Mouse (Mus musculus): ENCODE measurements around the gene Bcar1. TPM values are rescaled to one million over a fixed set of nuclear protein-coding genes. Genes with fewer than 3 reads are reported as not detected.

Gene Bcar1
- polyA plus RNA-seq, 1 experiment, result 4.1 TPM

DNA sequence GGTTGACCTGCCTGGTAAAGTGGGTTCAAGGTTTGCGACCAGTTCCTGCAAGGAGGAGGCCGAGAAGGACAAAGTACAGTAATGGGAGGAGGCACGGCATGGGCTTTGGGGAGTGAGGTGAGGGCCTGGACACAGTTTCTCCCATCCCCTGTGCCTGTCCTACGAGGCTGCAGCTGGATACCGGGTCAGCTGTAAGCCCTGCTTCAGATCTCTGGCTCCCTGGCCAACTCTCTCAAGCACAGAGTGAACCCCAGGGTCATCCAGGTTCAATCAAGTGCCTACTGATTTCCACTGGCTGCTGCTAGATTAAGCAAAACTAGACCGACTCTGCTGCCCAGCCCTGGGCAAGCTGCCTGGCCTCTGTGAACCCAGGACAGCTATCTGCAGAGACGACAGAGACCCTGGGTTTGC is 3.3 kb downstream of the Bcar1 start:
- Histone ChIP-seq H3K4me3 (replicated peaks; ENCODE audit: control insufficient read depth, low read depth, low read length) (no peak overlapping the region), H3K27ac (ENCODE audit: control insufficient read depth, insufficient read depth, low read depth, low read length, poor library complexity) (no peak overlapping the region), H3K4me1 (ENCODE audit: control insufficient read depth, insufficient read depth, low read length) (no peaks in the 10 kb centered on the region)
- TF ChIP-seq POLR2A (IDR thresholded peaks at IDR 0.05; ENCODE audit: borderline replicate concordance, control insufficient read depth, low read depth, low read length) (no peak), CTCF (IDR thresholded peaks at IDR 0.05; ENCODE audit: control insufficient read depth, insufficient read depth, low read length) (no peak)
- 76% methylated on average over 7 of the region's 7 CpGs for WGBS

DNA sequence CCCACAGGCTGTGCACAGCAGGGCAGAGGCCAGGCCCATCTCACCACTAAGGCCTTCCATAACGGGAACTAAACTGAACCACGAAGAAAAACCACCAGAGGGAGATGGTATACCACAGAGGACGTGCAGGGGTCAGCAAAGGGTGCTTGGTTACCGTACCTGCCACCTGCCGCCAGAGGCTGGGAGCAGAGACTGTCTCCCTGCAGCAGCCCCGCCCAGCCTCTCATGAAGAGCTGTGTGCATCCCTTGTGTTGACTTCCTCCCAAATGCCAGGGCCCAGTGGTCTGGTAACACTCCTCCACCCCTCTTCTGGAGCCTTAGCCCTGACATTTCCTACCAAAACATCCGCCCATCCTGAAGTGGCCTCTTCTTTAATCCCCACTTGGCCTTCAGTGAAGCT is 4.0 kb downstream of the Bcar1 start:
- TF ChIP-seq POLR2A (IDR thresholded peaks at IDR 0.05; ENCODE audit: borderline replicate concordance, control insufficient read depth, low read depth, low read length), result no peak
- TF ChIP-seq CTCF (IDR thresholded peaks at IDR 0.05; ENCODE audit: control insufficient read depth, insufficient read depth, low read length), result no peak
- 34% methylated on average over 7 of the region's 7 CpGs for WGBS
- Histone ChIP-seq H3K27ac (ENCODE audit: control insufficient read depth, insufficient read depth, low read depth, low read length, poor library complexity) (no peak overlapping the region), H3K4me1 (ENCODE audit: control insufficient read depth, insufficient read depth, low read length) (no peaks in the 10 kb centered on the region), H3K4me3 (replicated peaks; ENCODE audit: control insufficient read depth, low read depth, low read length) (no peak overlapping the region)

DNA sequence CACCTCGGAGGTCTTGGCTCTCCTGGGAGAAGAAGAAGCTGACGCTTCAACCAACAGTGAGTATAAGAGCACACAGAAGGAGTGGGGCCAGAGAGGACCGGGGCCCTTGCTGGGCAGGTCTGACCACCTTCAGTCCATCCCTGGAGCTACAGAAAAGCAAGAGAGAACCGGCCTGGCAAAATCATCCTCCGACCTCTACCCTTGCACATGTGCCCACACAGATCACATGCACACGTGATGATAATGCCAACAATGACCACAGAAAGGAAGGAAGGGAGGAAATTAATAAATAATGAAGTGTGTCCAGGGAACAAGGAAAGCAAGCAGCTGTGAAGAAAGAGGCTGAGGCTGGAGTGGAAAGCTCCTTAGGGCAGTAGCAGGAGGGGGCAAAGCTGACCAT is 4.7 kb downstream of the Bcar1 start:
- no peak overlapping the region for H3K4me3 ChIP-seq (replicated peaks; ENCODE audit: control insufficient read depth, low read depth, low read length)
- H3K27ac ChIP-seq (ENCODE audit: control insufficient read depth, insufficient read depth, low read depth, low read length, poor library complexity), result no peak overlapping the region
- no peak for TF ChIP-seq CTCF (IDR thresholded peaks at IDR 0.05; ENCODE audit: control insufficient read depth, insufficient read depth, low read length)
- no peak for TF ChIP-seq POLR2A (IDR thresholded peaks at IDR 0.05; ENCODE audit: borderline replicate concordance, control insufficient read depth, low read depth, low read length)
- no peaks in the 10 kb centered on the region for H3K4me1 ChIP-seq (ENCODE audit: control insufficient read depth, insufficient read depth, low read length)
- WGBS, result 53% methylated on average over 6 of the region's 6 CpGs

DNA sequence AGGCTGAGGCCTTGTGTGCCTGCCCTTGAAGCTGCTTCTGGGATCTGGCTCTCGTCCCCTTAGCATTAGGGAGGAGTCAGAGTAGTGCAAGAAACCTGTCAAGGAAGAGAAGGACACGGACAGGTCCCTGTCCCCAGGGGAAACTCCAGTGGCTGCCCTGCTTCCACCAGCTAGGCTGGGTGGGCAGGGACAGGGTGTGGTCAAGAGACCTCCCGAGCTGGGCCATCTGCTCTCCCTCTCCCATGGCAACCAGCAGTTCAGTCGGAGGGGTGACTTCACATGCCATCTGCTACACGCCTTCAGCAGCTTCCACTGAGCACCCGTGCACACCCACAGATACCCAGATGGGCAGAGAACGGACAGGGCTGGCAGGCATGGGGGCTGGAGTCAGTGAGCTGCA is 7.3 kb downstream of the Bcar1 start:
- Histone ChIP-seq H3K4me1 (ENCODE audit: control insufficient read depth, insufficient read depth, low read length) (no peaks in the 10 kb centered on the region), H3K27ac (ENCODE audit: control insufficient read depth, insufficient read depth, low read depth, low read length, poor library complexity) (no peak overlapping the region), H3K4me3 (replicated peaks; ENCODE audit: control insufficient read depth, low read depth, low read length) (no peak overlapping the region)
- 65% methylated on average over 7 of the region's 7 CpGs for WGBS
- TF ChIP-seq POLR2A (IDR thresholded peaks at IDR 0.05; ENCODE audit: borderline replicate concordance, control insufficient read depth, low read depth, low read length) (no peak), CTCF (IDR thresholded peaks at IDR 0.05; ENCODE audit: control insufficient read depth, insufficient read depth, low read length) (no peak)

DNA sequence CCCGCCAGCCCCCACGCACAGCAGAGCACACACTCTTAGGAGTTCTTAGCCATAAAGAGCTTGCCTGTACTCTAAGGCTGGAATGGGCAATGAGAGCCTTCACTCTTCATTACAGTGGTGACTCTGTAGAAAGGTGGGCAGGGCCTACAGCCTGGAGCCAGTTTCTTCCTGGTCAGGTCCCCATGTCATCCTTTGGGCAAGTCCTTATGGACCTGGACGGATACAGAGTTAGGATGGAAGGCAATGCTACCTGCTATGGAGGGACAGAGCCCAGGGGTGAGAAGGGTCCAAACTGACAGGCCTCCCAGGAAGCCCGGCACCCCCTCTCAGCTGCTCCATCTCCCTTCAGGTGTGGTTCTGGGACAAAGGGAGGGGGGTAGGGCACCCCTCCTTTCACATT is 7.8 kb downstream of the Bcar1 start:
- 66% methylated on average over 4 of the region's 4 CpGs for WGBS
- H3K27ac ChIP-seq (ENCODE audit: control insufficient read depth, insufficient read depth, low read depth, low read length, poor library complexity), result no peak overlapping the region

DNA sequence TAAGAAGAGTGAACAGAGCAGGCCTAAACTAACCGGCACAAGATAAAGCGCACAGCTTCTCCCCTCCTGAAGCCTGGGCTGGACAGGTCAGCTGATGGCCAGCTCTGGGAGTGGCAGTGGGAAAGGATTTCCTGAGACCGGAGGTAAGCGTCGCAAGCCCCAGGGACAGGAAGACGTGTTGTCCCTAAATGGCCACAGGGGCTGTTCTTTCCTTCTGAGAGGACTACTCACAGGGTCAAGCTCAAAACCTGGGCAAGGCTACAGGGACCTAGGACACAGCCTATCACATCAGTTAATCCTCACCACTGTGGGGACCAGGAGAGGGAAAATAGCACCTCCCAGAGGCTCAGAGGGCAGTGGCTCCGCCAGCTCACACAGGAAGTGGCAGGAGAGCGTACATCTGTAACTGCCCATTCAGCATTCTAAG is 8.3 kb downstream of the Bcar1 start:
- Histone ChIP-seq H3K27ac (ENCODE audit: control insufficient read depth, insufficient read depth, low read depth, low read length, poor library complexity) (no peak overlapping the region), H3K4me1 (ENCODE audit: control insufficient read depth, insufficient read depth, low read length) (no peaks in the 10 kb centered on the region), H3K4me3 (replicated peaks; ENCODE audit: control insufficient read depth, low read depth, low read length) (no peak overlapping the region)
- TF ChIP-seq POLR2A (IDR thresholded peaks at IDR 0.05; ENCODE audit: borderline replicate concordance, control insufficient read depth, low read depth, low read length) (no peak), CTCF (IDR thresholded peaks at IDR 0.05; ENCODE audit: control insufficient read depth, insufficient read depth, low read length) (no peak)
- 43% methylated on average over 8 of the region's 8 CpGs for WGBS

More for the DNA sequence above, 7.8 kb downstream of the Bcar1 start:
- Histone ChIP-seq H3K4me3 (replicated peaks; ENCODE audit: control insufficient read depth, low read depth, low read length) (no peak overlapping the region), H3K4me1 (ENCODE audit: control insufficient read depth, insufficient read depth, low read length) (no peaks in the 10 kb centered on the region)
- no peak for TF ChIP-seq CTCF (IDR thresholded peaks at IDR 0.05; ENCODE audit: control insufficient read depth, insufficient read depth, low read length)
- TF ChIP-seq POLR2A (IDR thresholded peaks at IDR 0.05; ENCODE audit: borderline replicate concordance, control insufficient read depth, low read depth, low read length), result no peak

DNA sequence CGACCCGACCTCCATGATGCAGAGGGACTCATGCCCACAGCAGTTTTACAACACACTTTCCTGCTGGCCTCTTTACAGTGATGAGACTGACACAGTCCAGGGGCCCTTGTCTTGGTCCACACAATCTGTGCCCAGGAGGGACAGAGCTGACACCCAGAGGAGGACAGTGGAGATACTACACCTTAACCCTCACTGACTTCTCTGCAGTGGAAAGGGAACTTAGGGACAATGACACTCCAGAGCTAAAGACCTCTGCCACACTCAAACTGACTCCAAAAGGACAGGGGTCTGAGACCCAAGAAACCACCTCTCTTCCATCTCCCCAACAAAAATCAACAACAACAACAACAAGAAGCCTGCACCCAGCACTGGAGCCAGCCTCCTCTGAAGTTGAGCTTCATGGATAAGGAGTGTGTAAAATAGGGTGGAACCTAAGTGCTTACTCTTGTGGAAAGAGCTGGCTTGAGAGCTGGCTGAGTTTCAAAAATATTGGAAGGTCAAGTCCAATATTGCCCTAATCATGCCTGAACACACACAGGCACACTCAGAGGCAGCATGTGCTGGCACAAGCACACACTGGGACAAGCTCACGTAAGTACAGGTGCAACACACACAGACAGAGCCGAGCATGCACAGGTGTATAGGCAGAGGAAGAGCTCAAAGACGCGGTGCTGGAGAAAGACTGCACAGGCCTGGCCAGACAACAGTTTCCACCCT is 9.2 kb downstream of the Bcar1 start:
- no peak overlapping the region for H3K27ac ChIP-seq (ENCODE audit: control insufficient read depth, insufficient read depth, low read depth, low read length, poor library complexity)
- no peaks in the 10 kb centered on the region for H3K4me1 ChIP-seq (ENCODE audit: control insufficient read depth, insufficient read depth, low read length)
- WGBS, result 59% methylated on average over 6 of the region's 6 CpGs

DNA sequence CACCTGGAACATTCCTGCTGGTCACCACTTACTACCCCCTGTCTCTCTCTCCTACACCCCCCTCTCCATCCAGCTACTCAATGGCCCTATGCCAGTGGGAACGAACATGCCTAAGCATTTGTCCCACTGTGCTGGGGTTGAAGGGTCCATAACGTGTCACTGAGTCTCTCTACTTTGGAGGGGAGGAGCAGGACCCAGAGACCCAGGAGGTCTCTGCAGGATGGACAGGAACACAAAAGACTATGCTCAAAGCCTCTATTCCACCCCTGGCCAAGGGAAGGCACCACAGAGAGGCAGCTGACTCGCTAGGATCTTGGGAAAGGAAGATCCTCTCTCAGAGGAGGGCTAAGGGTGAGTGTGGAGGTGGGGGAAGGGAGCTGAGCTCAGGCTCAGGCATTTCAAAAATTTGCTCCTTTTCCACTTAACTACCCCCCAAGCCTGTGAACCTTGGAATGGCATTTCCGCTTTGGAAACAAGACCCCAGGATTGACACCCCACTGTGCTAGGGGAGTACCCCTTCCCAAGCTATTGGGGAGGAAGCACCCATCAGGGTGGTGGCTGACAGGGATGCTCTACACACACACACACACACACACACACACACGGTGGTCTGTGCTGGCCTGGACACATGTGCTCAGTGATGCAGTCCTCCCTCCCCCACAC is 9.9 kb downstream of the Bcar1 start:
- Histone ChIP-seq H3K27ac (ENCODE audit: control insufficient read depth, insufficient read depth, low read depth, low read length, poor library complexity) (no peak overlapping the region), H3K4me1 (ENCODE audit: control insufficient read depth, insufficient read depth, low read length) (no peaks in the 10 kb centered on the region), H3K4me3 (replicated peaks; ENCODE audit: control insufficient read depth, low read depth, low read length) (no peak overlapping the region)
- WGBS, result 31% methylated on average over 5 of the region's 5 CpGs
- no peak for TF ChIP-seq POLR2A (IDR thresholded peaks at IDR 0.05; ENCODE audit: borderline replicate concordance, control insufficient read depth, low read depth, low read length)
- TF ChIP-seq CTCF (IDR thresholded peaks at IDR 0.05; ENCODE audit: control insufficient read depth, insufficient read depth, low read length), result no peak

More for the DNA sequence above, 9.2 kb downstream of the Bcar1 start:
- no peak for TF ChIP-seq POLR2A (IDR thresholded peaks at IDR 0.05; ENCODE audit: borderline replicate concordance, control insufficient read depth, low read depth, low read length)
- TF ChIP-seq CTCF (IDR thresholded peaks at IDR 0.05; ENCODE audit: control insufficient read depth, insufficient read depth, low read length), result no peak
- H3K4me3 ChIP-seq (replicated peaks; ENCODE audit: control insufficient read depth, low read depth, low read length), result no peak overlapping the region
